Mouse (Mus musculus) lung, postnatal 36 days (tissue): ENCODE data around the gene Rarb.

Experiments used
- DNase-seq: peaks from one replicate; pipeline ENCODE4 v3.0.0; 2022; ENCODE audit warnings: mixed read lengths

Rarb gene

GRCm38 (mm10) chr14:16574925-16575721, 243.8 kb downstream of the Rarb start:
- DNase-seq, result peak; percentile 80

DNA sequence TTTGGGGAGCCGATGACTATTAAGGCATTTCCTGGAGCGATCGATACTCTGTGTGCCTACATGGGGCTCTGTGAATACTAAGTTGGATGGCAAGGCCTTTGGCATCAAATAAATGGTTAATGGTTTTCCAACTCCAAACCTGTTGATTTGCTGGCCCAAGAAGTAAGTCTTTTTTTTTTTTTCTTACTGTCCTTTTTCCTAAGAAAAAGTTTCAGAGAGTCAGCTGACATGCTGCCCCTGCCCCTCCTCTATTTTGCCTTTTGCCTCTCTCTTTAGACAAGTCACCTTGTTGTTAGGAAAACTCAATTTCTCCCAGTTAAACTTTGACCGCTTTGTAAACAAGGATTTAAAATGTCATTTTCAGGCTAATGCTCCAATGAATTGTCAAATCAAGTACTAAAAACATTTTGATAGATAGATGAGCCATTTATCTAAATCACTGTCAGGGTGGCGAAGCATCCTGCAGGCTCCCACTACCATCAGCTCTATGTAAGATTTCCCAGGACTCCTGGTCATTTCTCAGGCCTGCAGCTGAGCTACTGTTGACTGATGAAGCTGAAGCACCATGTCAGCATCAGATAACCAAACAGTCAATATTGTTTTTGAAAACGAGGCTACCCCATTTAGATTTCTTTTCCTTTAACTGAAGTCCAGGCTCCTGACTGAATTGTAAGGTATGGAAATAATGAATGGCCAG, 245.3 kb downstream of the Rarb start:
- DNase-seq, result no peak

DNA sequence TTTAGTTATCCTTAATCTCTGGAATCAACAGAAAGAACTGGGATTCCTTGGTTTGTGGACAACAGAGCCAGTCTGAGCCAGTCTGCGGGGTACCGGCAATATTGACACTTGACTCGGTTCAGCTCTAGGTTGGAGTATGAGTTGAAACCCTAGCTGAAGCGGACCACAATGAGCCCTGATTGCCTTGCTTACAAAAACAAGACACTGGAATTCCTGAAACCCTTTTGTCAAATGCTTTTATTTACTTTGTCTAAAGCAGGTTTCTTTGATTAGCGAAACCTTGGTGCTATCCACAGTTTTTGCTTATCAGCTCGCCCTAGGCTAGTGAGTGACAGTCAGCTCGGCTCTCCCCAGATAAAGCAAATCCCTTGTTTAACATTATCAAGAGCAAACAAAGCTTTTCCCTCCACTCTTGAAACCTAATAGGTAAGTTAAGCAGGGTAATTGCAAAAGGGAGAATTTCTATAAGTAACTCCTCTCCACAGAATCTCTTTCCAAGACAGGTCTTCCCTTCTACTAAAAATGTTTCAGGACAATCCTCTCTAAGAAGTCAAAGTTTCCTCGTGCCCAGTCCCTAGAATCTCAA, 246.1 kb downstream of the Rarb start:
- no peak for DNase-seq

DNA sequence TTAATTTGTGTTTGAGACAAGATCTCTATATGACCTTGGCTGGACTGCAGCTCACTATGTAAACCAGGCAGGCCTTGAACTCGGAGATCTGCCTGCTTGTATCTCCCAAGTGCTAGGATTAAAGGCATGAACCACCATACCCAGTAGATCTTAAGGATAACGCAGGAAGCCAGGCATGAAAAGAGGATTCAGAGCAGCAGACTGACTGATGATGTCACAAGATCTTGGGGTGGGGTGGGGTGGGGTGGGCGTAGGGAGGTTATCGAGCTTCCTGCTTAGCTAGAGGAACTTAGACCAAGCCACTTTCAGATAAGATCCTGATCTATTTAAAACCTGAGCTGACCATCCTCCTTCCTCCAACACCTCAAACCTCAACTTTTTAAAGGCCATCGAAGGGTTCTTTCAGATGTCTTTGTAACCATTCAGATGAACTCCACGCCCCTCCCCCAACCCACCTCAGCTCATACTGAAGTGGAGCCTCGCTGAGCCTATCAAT, 249.4 kb downstream of the Rarb start:
- DNase-seq, result no peak

DNA sequence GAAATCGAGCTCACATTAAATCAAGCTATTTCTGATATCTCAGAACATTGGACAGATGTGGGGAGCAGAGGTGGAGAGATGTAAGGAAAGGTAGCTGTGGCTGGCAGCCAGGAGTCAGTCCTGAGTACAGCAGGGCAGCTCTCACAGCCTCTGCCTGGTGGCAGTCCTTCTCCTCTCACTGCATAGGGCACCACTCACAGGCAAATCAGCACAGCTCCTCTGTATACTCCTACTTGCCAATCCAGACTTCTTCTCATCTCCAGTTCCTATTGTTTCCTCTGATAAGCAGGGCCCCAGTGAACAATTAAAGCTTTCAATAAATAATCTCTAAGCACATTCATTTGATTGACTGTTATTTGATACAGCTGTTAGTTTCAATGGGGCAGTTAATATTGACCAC, 252.0 kb downstream of the Rarb start:
- no peak for DNase-seq

GRCm38 (mm10) chr14:16563912-16564311, 255.0 kb downstream of the Rarb start:
- peak; percentile 58 for DNase-seq

DNA sequence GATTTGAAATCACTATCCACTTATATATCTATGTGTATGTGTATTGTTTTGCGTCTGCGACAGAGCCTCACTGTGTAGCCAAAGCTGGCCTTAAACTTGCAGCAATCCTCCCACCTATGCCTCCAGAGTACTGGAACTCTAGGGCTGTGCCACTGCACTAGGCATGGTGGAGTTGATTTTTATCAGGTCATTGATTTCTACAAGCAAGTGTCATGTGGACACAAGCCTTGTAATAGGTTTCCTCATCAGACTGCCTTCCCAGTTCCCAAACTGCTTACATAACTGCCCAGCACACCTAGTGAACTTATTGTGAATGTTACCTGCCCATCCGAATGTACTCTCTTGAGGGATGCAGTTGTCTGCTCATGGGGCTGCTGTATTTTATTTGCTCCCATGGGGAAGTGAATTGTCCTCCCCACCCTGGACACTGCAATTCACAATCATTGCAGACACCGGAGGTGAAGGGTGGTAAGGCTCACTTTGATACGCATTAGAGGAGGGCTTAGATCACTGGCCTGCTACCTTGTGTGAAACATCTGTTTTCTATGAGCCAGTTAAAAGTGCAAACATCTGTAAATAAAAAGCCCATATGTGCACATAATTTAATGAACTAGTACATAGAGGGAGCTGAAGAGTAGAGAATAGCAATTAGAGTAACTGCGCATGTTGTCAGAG, 257.3 kb downstream of the Rarb start:
- DNase-seq, result no peak

- no peak for DNase-seq
These were observed 259.4 kb downstream of the Rarb start for GRCm38 (mm10) chr14:16559294-16560217.

GRCm38 (mm10) chr14:16558033-16558432, 260.9 kb downstream of the Rarb start:
- peak; percentile 76 for DNase-seq

DNA sequence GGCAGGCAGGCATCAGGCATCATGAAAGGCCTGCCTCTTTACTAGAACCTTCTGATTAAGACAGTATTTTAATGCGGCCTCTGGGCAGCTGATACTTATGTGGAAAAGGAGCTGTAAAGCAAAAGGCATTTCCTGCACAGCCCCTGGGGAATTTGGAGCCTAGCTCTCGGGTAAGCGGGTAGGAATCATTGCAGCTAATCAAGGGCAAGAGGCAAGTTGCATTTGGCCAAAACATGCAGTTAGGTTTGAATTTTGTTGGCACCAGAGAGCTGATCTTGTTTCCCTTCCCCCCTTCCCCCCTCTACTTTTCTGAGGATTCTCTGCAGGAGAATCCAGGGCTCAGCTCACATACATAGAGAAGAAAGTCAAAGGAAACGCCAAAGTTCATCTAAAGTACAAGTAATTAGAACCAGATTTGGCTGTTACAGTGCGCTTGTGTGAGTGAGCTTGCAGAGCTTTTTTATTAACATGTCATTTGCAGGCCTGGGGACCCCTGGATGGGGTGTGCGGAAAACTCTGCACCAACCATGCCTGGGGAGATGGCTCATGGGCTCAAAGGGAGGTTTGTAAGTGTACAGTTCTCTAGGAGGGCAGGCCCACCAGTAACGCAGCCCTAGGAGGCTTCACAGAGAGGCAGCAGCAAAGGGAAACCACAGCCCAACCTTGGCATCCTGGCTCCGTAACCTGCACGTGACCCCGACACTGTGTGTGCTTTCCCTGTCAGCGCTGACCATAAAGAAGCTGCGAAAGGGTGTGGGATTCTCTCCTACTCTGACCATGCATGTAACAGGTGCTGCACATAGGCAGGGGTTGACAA, 264.1 kb downstream of the Rarb start:
- no peak for DNase-seq

- DNase-seq, result no peak
These were observed 264.7 kb downstream of the Rarb start for GRCm38 (mm10) chr14:16554319-16554642.

DNA sequence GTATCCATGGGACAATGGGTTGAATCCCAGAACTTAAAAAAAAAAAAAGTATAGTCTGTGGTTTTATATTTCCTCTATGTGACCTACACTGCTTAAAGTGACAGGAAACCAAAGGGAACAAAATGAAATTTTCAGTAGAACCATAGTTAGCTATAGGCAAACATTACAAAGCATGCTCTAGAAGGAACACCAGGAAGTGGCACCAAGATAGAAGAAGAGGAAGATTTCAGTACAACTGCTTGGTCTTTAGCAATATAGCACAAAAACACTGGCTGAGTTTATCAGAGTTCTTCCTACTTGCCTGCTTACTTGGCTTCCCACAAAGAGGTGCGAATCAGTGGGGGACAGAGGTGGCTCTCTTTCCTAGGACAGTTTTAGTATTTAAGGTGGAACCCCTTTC, 266.7 kb downstream of the Rarb start:
- no peak for DNase-seq

GRCm38 (mm10) chr14:16551843-16552242, 267.1 kb downstream of the Rarb start:
- DNase-seq, result no peak

GRCm38 (mm10) chr14:16548200-16548576, 270.8 kb downstream of the Rarb start:
- no peak for DNase-seq

- DNase-seq, result no peak
These were observed 271.3 kb downstream of the Rarb start for GRCm38 (mm10) chr14:16547492-16548199.

DNA sequence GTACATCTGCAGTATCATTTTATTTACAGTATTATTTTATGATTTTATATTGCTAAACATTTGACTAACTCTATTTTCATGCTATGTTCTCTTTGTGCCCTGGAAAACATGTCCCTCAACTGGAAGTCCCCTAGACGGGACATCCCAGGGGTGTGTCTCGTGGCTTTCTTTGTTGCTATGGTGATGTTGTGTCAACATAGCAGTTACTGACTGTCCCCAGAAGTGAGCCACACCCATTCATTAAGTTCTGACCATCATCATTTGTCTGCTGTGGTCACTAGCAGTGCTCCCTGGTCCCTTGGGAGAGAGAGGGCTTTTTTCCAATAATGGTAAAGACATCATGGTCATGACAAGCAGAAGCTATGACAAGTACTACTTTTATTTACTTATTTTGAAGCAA, 274.0 kb downstream of the Rarb start:
- DNase-seq, result peak; percentile 32

GRCm38 (mm10) chr14:16541641-16542040, 277.3 kb downstream of the Rarb start:
- DNase-seq, result no peak

DNA sequence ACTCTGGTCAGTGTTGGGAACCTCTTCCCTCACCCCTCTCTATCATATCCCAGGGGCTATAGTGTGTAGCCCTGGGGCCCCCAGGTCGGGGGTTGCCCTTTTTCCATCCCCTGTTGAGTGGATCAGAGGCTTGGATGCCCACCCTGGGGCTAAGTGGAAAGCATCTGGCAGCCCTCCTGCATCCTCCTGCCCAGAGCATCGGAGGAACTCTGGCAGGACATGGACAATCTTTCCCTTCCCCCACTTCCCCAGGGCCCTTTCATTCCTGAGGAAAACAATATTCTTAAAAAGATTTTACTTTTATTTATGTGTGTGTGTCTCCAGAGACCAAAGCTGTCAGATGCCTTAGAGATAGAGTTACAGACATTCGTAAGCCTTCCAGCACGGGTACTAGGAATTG, 281.5 kb downstream of the Rarb start:
- DNase-seq, result no peak

DNA sequence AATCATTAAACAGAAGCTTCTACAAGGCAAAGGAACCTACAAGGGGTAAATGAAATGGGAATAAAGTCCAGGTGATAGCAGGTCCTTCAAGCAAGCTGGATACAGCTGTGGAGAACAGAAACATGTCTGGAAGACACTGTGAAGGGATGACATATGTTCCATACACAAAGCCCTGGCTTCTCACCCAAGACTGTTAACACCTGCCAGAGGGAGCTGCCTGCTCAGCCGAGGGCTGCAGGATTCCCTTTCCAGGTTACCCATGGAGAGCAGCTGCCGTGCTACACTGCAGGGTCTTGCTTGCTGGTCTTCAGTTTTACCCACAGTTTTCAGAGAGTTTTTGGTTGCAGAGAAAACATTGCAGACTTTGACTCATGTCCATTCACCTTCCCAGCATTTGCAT, 290.3 kb downstream of the Rarb start:
- no peak for DNase-seq

DNA sequence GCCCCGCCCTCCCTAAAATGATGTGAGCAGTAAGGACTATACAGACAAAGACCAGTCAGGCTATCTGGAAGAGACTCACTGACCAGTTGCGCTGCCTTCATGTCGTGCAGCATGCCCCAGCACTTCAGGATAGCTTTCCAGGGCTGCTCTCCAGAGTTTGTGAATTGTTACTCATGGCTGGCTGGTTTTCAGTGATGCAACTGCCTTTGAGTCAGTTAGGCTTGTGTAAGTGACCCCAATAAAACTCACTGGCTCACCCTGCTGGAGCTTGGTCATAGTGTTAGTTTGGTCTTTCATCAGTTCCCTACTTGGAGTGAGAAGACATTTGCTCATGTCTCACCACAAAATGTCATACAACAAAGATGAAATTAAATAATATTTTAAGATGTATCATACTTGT, 292.8 kb downstream of the Rarb start:
- DNase-seq, result peak; percentile 78
